Mouse (Mus musculus): ENCODE measurements around the gene Rpl19.

The Rpl19 gene

GRCm38 (mm10) chr11:98052989-98053834 lies 26.7 kb downstream of the Rpl19 start, which contains the start of gene Stac2:
Stac2 (minus strand) TSS chr11:98053462.
- DNase-seq (ENCODE audit: low spot score), result peak; percentile 88

- DNase-seq (ENCODE audit: low spot score), result no peak
Observed at GRCm38 (mm10) chr11:98057466-98057865, 31.0 kb downstream of the Rpl19 start.

GRCm38 (mm10) chr11:98057998-98058397 lies 31.5 kb downstream of the Rpl19 start:
- no peak for DNase-seq (ENCODE audit: low spot score)

- no peak for DNase-seq (ENCODE audit: low spot score)
Observed at GRCm38 (mm10) chr11:98059662-98060061, 33.2 kb downstream of the Rpl19 start.

- no peak for DNase-seq (ENCODE audit: low spot score)
Observed at GRCm38 (mm10) chr11:98060104-98060692, 33.7 kb downstream of the Rpl19 start.

- DNase-seq (ENCODE audit: low spot score), result no peak
Observed at GRCm38 (mm10) chr11:98061441-98061840, 34.9 kb downstream of the Rpl19 start.

- no peak for DNase-seq (ENCODE audit: low spot score)
Observed at GRCm38 (mm10) chr11:98061904-98062562, 35.5 kb downstream of the Rpl19 start.

GRCm38 (mm10) chr11:98066201-98066600 lies 39.7 kb downstream of the Rpl19 start:
- peak; percentile 65 for DNase-seq (ENCODE audit: low spot score)

- DNase-seq (ENCODE audit: low spot score), result peak; percentile 88
Observed at GRCm38 (mm10) chr11:98067255-98067654, 40.7 kb downstream of the Rpl19 start.

- DNase-seq (ENCODE audit: low spot score), result no peak
Observed at GRCm38 (mm10) chr11:98073442-98073841, 46.9 kb downstream of the Rpl19 start.

GRCm38 (mm10) chr11:98075195-98075808 lies 48.8 kb downstream of the Rpl19 start:
- DNase-seq (ENCODE audit: low spot score), result peak; percentile 78

GRCm38 (mm10) chr11:98077086-98077485 lies 50.6 kb downstream of the Rpl19 start:
- no peak for DNase-seq (ENCODE audit: low spot score)

Measured in yolk sac, embryonic 10.5 days (tissue).